16 mouse cellular contexts compared by ENCODE assay signal in genomic region chr14:61949446-61949845, GRCm38 (mm10).
A peak's percentile ranks its signal among the peaks of the same experiment; 100 is the strongest.
DNase-seq lines count a peak whose midpoint lies in the region; ATAC-seq and TF ChIP-seq lines count a peak whose summit lies in the region.
"Had no signal": no experiment of that assay in that cellular context is flagged by ENCODE, and none has a peak within 500 bp of the region (broad histone marks: within the 10 kb centered on the region; RNA-seq: fewer than 3 reads in every experiment).

No protein-coding gene starts in this region.

- no peak for TF ChIP-seq CTCF in brain, embryonic 14.5 days (IDR thresholded peaks at IDR 0.05; ENCODE audit: borderline replicate concordance, extremely low read depth, insufficient read depth, insufficient read length)

- no peaks in the 10 kb centered on the region for H3K9me3 ChIP-seq in lung, embryonic 15.5 days
- no peaks in the 10 kb centered on the region for H3K9me3 ChIP-seq in embryonic facial prominence, embryonic 13.5 days
- H3K9me3 ChIP-seq: midbrain, embryonic 15.5 days; stomach, embryonic 15.5 days had no signal

- no peak overlapping the region for H3K9ac ChIP-seq in lung, embryonic 15.5 days
- 0 out of 2 replicates have a peak overlapping the region, but pooled peaks have one; percentile 17 for H3K9ac ChIP-seq in embryonic facial prominence, embryonic 13.5 days
- H3K9ac ChIP-seq: midbrain, embryonic 15.5 days; stomach, embryonic 15.5 days had no signal

- no peaks in the 10 kb centered on the region for H3K27me3 ChIP-seq in lung, embryonic 15.5 days
- no peaks in the 10 kb centered on the region for H3K27me3 ChIP-seq in embryonic facial prominence, embryonic 13.5 days
- H3K27me3 ChIP-seq: midbrain, embryonic 15.5 days; stomach, embryonic 15.5 days had no signal

- no peaks in the 10 kb centered on the region for H3K36me3 ChIP-seq in lung, embryonic 15.5 days
- no peaks in the 10 kb centered on the region for H3K36me3 ChIP-seq in embryonic facial prominence, embryonic 13.5 days
- H3K36me3 ChIP-seq: midbrain, embryonic 15.5 days; stomach, embryonic 15.5 days had no signal

- no peak for TF ChIP-seq POLR2A in brain, embryonic 14.5 days (IDR thresholded peaks at IDR 0.05; ENCODE audit: borderline replicate concordance, extremely low read depth, insufficient read depth, insufficient read length, poor library complexity, severe bottlenecking)

- no peak for ATAC-seq in lung, embryonic 15.5 days (ENCODE audit: borderline replicate concordance, extremely low read depth, low FRiP score, low TSS enrichment)
- ATAC-seq in embryonic facial prominence, embryonic 13.5 days (ENCODE audit: insufficient number of reproducible peaks, insufficient read depth, low FRiP score, low TSS enrichment, low read depth): 0 out of 2 replicates have a peak, but pooled peaks have one; percentile 10
- no peak for ATAC-seq in megakaryocyte progenitor cell, adult 5-6 weeks (replicated peaks; ENCODE audit: poor library complexity)
- ATAC-seq: CD4-positive, CD25-positive, alpha-beta regulatory T cell, adult 4 months; midbrain, embryonic 15.5 days had no signal

- no peak overlapping the region for H3K4me3 ChIP-seq in lung, embryonic 15.5 days
- no peak overlapping the region for H3K4me3 ChIP-seq in embryonic facial prominence, embryonic 13.5 days
- H3K4me3 ChIP-seq: midbrain, embryonic 15.5 days; stomach, embryonic 15.5 days had no signal

- H3K4me2 ChIP-seq in lung, embryonic 15.5 days: no peak overlapping the region
- H3K4me2 ChIP-seq in embryonic facial prominence, embryonic 13.5 days: no peak overlapping the region
- H3K4me2 ChIP-seq: midbrain, embryonic 15.5 days; stomach, embryonic 15.5 days had no signal

- H3K4me1 ChIP-seq in lung, embryonic 15.5 days: peaks cover 16% of the 10 kb centered on the region
- H3K4me1 ChIP-seq in embryonic facial prominence, embryonic 13.5 days: peaks cover 18% of the 10 kb centered on the region

- 35% methylated on average over 6 of the region's 6 CpGs for WGBS in lung, embryonic 15.5 days
- 21% methylated on average over 6 of the region's 6 CpGs for WGBS in embryonic facial prominence, embryonic 13.5 days

- peak overlapping the region; percentile 35; the same call in 1 of the 2 replicates for H3K27ac ChIP-seq in lung, embryonic 15.5 days
- peak overlapping the region; percentile 73 for H3K27ac ChIP-seq in embryonic facial prominence, embryonic 13.5 days
- H3K27ac ChIP-seq: midbrain, embryonic 15.5 days had no signal

- no peak for DNase-seq in lung, postnatal 36 days
- DNase-seq in brain, embryonic 14.5 days (ENCODE audit: low read depth): peak; percentile 31
- DNase-seq in mesoderm, embryonic 11.5 days (ENCODE audit: low read depth, low spot score): peak; percentile 50
- no peak for DNase-seq in cerebellum, postnatal 4 days (ENCODE audit: low spot score in 2 of 2)
- DNase-seq: cerebellum, adult 9-11 months; heart, adult 18-20 months; kidney, adult 11 months; lung, adult 18-20 months; right cerebral cortex, postnatal 25 days; thymus, postnatal 25 days had no signal

Comparison
In these comparisons a context has a peak if more than half of its experiments do, and no peak if none do; other contexts are left out.
1. DNase-seq: peak in brain, embryonic 14.5 days (single experiment) and mesoderm, embryonic 11.5 days (single experiment); none in lung, postnatal 36 days (single experiment) and cerebellum, postnatal 4 days (0 of 2).